Mouse (Mus musculus): ENCODE results near the gene Hist1h2bl.

Hist1h2bl gene

GRCm38 (mm10) chr13:21715864-21716539 lies at the start of gene Hist1h2bl, which contains the start of gene Hist1h2ai:
Hist1h2bl (minus strand) TSS chr13:21716143.
Hist1h2ai (plus strand) TSS chr13:21716422.
- peak; percentile 98 for DNase-seq (ENCODE audit: low read depth, low spot score)

- no peak for DNase-seq (ENCODE audit: low read depth, low spot score)
Measured at GRCm38 (mm10) chr13:21755707-21756106, 39.8 kb upstream of the Hist1h2bl start.

DNA sequence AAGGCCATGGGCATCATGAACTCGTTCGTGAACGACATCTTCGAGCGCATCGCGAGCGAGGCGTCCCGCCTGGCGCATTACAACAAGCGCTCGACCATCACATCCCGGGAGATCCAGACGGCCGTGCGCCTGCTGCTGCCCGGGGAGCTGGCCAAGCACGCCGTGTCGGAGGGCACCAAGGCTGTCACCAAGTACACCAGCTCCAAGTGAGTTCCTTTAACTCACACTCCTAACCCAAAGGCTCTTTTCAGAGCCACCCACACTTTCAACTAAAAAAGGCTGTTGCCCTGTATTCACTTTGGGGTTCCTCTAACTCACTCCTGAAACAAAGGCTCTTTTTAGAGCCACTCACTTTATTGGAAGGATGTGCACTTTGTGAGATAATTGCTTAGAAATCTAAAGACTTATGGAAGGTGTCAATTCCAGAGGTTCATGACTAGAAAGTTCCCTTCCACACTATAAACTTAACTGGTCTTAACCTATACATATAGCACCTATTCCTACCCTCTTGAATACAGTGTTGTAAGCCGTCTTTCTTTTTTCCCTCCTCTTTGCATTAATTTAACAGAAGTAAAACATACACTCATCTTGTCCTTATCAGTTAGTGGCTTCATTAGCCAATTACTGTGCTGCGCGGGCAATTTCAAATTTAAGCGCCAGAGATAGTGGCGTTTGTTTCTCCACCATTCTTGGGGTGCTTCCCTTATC lies 38.5 kb upstream of the Hist1h2bl start:
- peak; percentile 76 for DNase-seq (ENCODE audit: low read depth, low spot score)

DNA sequence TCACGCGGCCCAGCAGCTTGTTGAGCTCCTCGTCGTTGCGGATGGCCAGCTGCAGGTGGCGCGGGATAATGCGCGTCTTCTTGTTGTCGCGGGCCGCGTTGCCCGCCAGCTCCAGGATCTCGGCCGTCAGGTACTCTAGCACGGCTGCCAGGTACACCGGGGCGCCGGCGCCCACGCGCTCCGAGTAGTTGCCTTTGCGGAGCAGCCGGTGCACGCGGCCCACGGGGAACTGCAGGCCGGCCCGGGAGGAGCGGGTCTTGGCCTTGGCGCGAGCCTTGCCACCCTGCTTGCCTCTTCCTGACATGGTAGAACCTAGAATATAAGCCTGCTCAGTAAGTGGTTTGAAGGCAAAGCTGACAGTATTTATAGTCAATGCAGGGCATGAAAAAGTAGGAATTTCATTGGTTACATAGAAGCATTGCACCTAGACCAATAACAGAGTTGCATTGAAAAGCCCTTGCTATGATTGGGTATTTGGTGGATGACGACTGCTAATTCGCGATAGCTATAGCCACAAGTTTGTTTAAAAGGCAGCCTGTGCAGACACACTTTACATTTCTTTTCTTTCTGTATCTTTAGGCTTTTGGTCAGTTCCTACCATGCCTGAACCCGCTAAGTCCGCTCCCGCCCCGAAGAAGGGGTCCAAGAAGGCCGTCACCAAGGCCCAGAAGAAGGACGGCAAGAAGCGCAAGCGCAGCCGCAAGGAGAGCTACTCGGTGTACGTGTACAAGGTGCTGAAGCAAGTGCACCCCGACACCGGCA lies 37.8 kb upstream of the Hist1h2bl start, which contains the start of the genes Hist1h2ak and Hist1h2bn:
Gene Hist1h2ak (minus strand): TSS at position 304 of the 762 bp plus-strand sequence.
Gene Hist1h2bn (plus strand): TSS at position 600 of the 762 bp plus-strand sequence.
- peak; percentile 99 for DNase-seq (ENCODE audit: low read depth, low spot score)

DNA sequence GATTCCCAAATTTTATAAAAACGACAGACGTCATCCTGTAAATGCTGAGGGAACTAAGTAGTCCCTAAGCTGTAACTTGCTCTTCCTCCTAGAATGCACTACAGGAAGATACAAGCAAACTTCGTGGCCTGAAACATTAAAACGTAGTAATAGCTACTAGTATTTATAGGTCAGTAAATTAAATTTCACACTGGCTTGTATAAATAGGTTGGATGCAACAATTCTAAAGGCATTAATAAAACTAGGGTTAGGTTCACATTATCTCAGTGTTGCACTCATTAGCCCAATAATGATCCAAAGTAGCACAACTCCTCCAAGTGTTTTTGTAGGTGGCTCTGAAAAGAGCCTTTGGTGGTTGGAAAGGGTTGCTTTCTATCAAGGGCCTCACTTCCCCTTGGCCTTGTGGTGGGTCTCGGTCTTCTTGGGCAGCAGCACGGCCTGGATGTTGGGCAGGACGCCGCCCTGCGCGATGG lies 37.1 kb upstream of the Hist1h2bl start:
- peak; percentile 60 for DNase-seq (ENCODE audit: low read depth, low spot score)

DNA sequence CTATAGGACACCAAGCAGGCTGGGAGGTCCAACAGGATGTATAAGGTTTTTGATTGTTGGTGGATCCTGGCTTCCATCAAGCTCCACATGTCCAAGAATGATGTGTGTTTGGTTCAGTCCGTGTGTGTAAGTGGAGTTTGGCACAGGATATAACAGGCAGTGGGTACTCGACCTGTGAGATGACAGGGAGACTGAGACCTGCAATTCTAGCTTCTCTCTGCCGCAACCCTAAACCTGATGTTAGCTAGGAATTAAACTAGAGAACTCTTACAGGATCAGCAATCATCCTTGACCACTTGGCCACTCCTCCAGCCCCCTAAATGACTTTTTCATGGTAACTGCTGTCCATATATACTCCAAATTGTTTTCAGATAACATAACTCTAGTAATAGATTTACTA lies 36.4 kb upstream of the Hist1h2bl start:
- DNase-seq (ENCODE audit: low read depth, low spot score): peak; percentile 60

DNA sequence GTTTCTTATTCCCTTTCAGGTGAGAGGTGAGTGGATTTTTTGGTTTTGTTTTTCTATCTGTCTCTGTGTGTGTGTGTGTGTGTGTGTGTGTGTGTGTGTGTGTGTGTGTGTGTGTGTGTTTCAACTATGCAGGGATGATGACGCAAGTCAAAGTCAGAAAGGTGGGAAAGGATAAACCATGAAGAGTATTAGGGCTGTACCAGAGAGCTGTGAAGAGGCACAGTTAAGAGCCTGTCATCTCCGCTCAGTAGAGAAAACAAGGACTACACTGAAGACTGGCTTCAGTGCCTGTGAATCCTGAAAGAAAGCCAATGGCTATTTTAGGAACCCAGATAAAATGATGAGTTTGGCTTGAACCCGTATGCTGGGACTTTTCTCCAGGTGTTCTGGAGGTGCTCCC lies 35.9 kb upstream of the Hist1h2bl start:
- DNase-seq (ENCODE audit: low read depth, low spot score): peak; percentile 33

DNA sequence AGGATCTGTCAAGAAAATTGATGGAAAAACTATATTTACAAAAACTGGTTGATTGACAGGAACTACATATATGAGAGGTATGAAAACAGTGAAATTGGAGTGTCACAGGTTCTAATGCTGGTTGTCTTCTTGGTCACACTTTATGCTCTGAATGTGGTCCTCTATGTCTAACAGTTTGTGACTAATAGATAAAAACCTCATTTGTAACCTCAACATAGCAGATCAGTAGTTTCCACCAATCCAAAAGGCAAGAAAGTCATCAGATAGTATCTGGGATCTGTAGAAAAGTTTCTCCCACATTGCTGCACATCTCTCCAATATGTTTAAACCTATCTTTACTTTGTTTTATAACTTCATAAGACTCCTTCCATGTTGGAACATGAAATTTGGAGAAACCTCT lies 35.5 kb upstream of the Hist1h2bl start:
- DNase-seq (ENCODE audit: low read depth, low spot score): no peak

GRCm38 (mm10) chr13:21750159-21751017 lies 34.4 kb upstream of the Hist1h2bl start, which contains the start of gene Hist1h4k:
Hist1h4k (minus strand) TSS chr13:21750505.
- DNase-seq (ENCODE audit: low read depth, low spot score): peak; percentile 96

DNA sequence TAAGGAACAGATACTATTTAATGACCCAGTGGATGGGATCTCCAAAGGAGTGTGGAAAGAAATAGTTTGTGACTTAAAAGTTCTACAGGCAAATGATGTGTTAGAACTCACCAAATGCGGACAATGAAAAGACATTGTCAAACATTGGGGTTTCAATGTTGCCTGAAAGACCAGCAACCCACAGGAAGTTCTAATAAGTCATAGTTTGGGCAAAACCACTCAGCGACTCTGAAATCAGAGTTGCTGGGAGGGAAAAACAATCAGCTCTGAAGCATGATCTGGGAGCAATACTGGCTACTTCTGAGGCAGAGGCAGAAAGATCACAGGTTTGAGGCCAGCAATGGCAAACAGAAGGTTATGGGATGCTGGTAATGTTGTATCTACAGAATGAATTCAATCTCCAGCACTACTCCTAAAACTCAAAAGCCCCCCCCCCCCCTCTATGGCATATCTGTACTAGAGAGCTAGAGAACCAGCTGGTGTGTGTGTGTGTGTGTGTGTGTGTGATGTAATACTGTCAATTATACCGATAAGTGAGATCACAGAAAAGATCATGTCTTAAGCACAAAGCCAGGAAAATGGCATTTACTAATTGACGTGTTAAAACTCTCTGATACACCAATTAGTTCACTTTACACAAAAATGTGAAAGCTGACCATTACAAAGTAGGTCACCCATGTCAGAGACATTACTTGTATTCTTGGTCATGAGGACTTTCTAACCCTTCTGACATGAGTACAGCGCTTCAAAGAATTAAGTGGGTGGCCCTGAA lies 33.6 kb upstream of the Hist1h2bl start:
- DNase-seq (ENCODE audit: low read depth, low spot score): peak; percentile 71

GRCm38 (mm10) chr13:21745006-21745405 lies 29.1 kb upstream of the Hist1h2bl start:
- DNase-seq (ENCODE audit: low read depth, low spot score): no peak

GRCm38 (mm10) chr13:21734906-21735767 lies 19.2 kb upstream of the Hist1h2bl start, which contains the start of gene Hist1h4j:
Hist1h4j (plus strand) TSS chr13:21735064.
- DNase-seq (ENCODE audit: low read depth, low spot score): peak; percentile 92

- peak; percentile 93 for DNase-seq (ENCODE audit: low read depth, low spot score)
Measured at GRCm38 (mm10) chr13:21734010-21734905, 18.3 kb upstream of the Hist1h2bl start.

DNA sequence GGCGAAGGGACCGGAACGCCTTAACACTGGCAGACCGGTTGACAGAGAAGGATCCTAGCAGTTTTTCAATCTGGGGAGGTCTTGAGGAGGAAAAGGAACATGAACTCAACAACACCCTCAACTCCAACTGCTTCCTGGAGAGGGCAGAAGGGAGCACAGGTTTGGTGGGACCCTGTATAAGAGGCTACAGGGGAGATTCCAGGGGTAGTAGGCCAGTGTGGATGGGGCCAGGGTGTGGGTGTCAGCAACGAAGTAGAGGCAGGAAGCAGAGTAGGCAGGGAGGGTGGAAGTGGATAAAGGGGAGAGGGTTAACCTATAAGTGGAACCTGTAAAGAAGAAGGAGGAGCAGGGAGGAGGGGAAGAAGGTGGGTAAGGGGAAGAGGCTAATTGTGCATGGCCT lies 17.5 kb upstream of the Hist1h2bl start:
- DNase-seq (ENCODE audit: low read depth, low spot score): peak; percentile 78

GRCm38 (mm10) chr13:21729544-21729943 lies 13.6 kb upstream of the Hist1h2bl start:
- DNase-seq (ENCODE audit: low read depth, low spot score): no peak

DNA sequence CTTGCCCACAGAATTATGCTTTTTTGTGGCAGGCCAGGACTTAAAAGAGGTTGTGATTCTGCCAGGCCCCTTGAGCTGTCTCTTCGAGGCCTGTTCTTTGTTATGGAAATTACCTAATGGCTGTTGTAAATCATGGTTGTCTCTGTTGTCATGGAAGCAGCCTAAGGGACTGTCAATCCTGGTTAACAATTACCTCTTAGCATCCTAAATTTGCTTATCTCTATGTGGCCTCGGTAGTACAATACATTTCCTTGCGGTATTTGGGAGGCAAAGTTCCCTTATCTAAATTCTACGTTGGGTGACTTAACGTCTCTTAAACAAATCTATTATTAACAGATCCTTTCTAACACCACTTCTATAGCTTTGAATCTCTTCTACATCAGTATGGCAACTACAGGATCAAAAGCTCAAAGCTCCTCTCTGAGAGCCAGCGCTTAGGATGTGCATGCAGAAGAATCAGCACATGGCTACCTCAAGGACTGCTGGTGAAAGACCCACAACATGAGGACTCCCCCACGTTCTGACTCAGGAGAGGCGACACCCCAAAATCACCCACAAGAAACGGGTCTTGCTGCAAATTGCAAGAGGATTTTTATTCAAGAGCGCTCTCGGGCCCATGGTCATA lies 12.1 kb upstream of the Hist1h2bl start:
- peak; percentile 42 for DNase-seq (ENCODE audit: low read depth, low spot score)

DNA sequence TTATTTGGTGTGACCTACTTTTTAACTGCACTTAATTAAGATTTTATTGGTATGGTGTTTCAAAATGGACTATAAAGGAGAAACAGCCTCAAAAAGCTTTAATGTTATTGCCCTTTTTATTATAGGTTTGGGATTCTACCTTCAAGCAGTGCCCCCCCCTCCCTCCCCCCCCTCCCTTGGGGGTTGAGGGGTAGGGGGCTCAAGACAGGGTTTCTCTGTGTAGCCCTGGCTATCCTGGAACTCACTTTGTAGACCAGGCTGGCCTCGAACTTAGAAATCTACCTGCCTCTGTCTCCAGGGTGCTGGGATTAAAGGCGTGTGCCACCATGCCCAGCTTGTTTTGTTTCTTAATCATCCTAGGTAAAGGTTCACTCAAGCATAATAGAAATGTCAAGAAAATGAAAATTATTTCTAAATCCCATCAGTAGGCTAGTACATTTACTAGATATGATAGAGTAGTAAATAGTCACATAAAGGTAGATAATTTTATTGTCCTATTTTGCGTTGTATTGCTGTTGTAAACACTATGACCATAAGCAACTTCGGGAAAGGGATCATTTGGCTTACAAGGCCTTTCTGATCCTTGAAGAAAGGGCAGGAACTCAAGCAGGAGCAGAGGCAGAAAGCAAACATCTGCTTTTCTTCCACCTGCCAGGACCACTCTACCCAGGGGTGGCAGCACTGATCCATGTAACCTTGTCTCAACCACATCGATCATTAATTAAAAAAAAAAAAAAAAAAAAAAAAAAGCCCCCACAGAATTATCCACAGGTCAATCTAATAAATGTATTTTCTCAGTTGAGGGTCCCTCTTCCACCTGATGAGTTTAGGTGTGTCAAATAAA lies 7.3 kb upstream of the Hist1h2bl start:
- DNase-seq (ENCODE audit: low read depth, low spot score): peak; percentile 60

Data from ES-CJ7 (cell line).